Mouse (Mus musculus) skeletal muscle tissue, postnatal 0 days (tissue): ENCODE data around the gene Dot1l. TPM values are rescaled to one million over a fixed set of nuclear protein-coding genes. Genes with fewer than 3 reads are reported as not detected.

ENCODE experiments used
- microRNA counts: library from miRNA; unstranded; fragments of <30 nt; microRNA quantifications from one replicate; lab custom pipeline; 2015
- microRNA-seq, 2 experiments: library from miRNA; unstranded; fragments of <30 nt; microRNA quantifications; one replicate each; pipeline ENCODE4; 2016
- polyA plus RNA-seq: library from polyadenylated mRNA; unstranded; fragments of >200 nt; fragmentation: Nextera tagmentation; extraction: Ambion mirVana; gene quantifications from 2 replicates; pipeline ENCODE4 v1.2.1, GENCODE M21; 2015

Gene Dot1l
- 8.6 and 10.6 TPM in 2 replicates for polyA plus RNA-seq

DNA sequence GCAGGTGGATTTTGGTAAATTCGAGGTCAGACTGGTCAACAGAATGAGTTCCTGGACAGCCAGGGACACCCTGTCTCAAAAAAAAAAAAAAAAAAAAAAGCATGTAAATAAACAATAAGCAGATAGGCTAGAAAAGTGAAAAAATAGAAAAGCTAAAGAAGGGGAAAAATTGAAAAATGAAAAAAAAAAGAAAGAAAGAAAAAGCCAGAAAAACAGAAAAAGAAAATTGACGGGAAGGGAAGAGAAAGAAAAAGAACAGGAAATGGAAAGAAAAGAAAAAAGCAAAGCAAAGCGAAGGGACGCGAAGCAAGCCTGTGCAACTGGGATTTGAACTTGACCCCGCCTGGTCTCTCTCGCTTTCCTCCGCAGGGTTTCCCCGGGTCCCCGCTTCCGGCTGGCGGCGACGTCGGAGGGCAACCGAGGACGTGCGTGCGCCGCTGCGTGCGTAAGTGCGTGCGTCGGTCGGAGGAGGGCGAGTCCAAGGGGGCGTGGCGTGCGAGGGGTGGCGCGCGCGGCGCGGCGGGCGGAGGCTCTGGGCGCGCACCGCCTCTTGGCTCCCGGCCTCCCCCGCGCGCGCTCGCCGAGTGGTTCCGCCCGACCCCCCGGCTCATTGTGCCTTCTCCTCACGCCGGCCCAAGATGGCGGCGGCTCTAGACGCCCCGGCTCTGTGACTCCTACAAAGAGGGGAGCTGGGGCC lies at the start of gene Dot1l:
Dot1l (plus strand) TSS at position 613 of the 697 bp plus-strand sequence.

DNA sequence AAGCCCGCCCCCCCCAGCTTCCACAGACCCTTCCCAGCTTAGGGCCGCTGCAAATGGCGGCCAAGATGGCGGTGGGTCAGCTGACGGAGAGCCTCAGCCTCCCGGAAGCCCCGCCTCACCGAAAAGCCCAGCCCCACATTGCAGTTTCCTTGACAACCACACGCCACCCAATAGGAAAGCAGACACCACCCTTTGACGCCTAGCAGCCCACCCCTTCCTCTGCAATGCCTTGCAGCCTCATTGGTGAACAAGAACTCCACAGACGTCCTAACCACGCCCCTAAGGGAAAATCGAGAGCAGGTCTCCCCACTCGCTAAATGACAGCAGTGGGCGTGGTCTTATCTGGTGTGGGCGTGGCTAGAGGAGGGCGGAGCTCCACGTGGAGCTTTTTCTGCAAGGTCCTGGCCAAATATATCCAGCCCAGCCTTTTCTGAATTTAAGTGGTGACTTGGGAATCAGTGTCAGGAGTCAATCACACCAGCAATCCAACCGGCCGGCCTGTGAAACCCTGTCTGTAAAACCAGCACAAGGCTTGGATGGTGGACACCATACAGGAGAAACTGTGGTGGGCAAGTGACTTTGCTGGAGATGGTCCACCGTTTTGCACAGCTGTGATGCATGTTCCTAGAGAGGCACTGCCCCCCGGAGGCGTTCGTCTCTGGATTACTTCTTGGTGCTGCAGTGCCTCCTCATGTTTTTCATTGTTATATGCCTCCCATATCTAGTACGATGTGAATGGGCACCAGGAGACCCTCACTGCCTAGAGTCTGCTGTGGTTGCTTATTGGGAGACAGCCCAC lies 12.6 kb upstream of the Dot1l start, which contains the start of gene Ap3d1:
Ap3d1 (minus strand) TSS at position 85 of the 799 bp plus-strand sequence.

DNA sequence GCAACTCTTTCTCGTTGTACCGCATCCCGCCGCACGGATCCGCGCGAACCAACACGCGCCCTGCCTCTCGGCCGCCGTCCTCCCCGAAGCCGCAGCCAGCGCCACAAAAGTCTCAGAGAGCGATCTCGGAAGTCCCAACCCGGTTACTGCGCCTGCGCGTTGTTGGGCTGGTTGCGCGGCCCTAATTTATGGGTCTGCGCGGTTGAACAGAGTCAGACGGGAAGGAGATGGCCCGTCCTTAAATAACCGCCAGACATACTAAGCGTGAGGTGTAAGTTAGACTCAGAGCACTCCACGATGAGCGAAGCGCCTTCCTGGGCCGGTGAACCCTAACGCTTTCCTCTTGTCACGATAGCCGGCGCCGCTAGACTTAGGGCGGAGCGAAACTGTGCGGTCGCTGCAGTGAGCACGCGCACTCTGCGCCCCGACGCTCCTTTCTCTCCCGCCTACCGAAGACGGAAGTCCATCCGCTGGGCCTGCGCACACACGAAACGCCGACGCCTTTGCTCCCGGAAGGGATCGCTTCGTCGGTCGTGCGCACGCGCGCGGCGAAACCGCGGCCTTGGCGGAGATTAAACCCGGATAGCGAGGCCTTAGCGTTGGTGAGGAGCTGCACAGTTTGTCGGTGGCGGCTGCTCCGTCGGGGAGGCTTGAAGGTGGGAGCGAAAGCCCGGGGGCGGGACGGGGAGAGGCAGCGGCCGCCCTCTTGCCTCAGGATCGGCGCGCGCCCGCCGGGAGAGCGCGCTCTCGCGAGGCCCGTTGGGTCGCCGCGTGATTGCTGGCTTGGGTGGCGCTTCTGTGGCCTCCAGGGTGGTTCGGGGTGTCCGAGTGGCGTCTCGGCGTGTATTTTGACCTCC lies 43.4 kb downstream of the Dot1l start, which contains the start of the genes Sf3a2 and Plekhj1:
Sf3a2 (plus strand) TSS at position 49 of the 857 bp plus-strand sequence.
Plekhj1 (minus strand) TSS at position 477 of the 857 bp plus-strand sequence.

GRCm38 (mm10) chr10:80804916-80805315 lies 49.9 kb downstream of the Dot1l start, which contains the start of gene Amh:
Gene Amh, plus strand, starts transcription at chr10:80805243.

GRCm38 (mm10) chr10:80813366-80813765 lies 58.4 kb downstream of the Dot1l start, which contains the start of gene Jsrp1:
Gene Jsrp1, minus strand, starts transcription at chr10:80813498.

GRCm38 (mm10) chr10:80826151-80827062 lies 71.4 kb downstream of the Dot1l start, which contains the start of gene Oaz1:
Gene Oaz1, plus strand, starts transcription at chr10:80826656.

DNA sequence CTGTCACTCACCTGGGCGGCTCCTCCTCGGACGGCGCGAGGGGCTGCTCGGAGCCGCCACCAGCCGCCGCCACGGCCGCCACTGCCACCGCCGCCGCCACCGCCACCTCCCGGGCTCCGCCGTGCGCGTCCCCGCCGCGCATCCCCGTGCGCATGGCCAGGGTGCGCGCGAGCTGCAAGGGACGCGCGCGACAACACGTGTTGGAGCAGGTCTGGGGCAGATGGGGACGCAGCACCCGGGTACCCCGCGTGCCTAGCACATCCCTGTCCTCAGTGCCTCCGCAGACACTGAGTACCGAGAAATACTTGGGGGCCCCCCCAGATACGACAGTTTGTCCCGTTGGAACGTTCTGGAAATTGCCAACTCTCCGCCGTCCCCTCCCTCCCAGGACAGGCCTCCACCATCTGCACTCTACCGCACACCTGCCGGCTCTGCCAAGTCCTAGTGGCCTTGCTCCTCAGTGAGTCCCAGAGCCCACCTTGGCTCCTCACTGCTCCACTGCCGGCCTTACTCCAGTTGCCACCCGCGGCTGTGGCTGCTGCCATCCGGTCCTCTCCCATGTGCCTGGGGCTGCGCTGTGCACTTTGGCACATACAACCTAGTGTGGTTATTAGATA lies 89.0 kb downstream of the Dot1l start, which contains the start of gene Lingo3:
Lingo3 (minus strand) TSS at position 109 of the 617 bp plus-strand sequence.

MicroRNAs encoded within 50 kb of the gene (microRNA counts, 519-probe panel; counts per million panel counts)
- microRNA mmu-miR-1982 (lab: Ali Mortazavi, UCI), result 296 counts per million, percentile 58 among the panel's probes with 10 or more counts

Small RNA genes within 50 kb of the gene (microRNA-seq; reads per million reads assigned to microRNA genes)
- 3.0 to 5.4 reads per million in 2 experiments for gene Mir1982

Other genes starting within 250 kb of the Dot1l start
- gene Atp8b3, start 216.1 kb upstream of the Dot1l start, polyA plus RNA-seq, result 0.05 TPM in 1 of 2 replicates, not detected in the other
- gene Rexo1, start 193.6 kb upstream of the Dot1l start, polyA plus RNA-seq, result 7.3 TPM in 2 replicates
- gene Klf16, start 177.9 kb upstream of the Dot1l start, polyA plus RNA-seq, result 2.6 and 3.2 TPM in 2 replicates
- 76.8 and 93.8 TPM in 2 replicates for gene Abhd17a, start 164.9 kb upstream of the Dot1l start, polyA plus RNA-seq
- 30.5 and 36.5 TPM in 2 replicates for gene Scamp4, start 152.3 kb upstream of the Dot1l start, polyA plus RNA-seq
- gene Adat3, start 152.3 kb upstream of the Dot1l start, polyA plus RNA-seq, result 2.5 and 3.5 TPM in 2 replicates
- 0.87 and 1.2 TPM in 2 replicates for gene Gm49322, start 149.2 kb upstream of the Dot1l start, polyA plus RNA-seq
- gene Csnk1g2, start 132.4 kb upstream of the Dot1l start, polyA plus RNA-seq, result 93.0 and 102 TPM in 2 replicates
- 31.9 and 36.3 TPM in 2 replicates for gene Btbd2, start 98.1 kb upstream of the Dot1l start, polyA plus RNA-seq
- 132 and 139 TPM in 2 replicates for gene Mknk2, start 77.1 kb upstream of the Dot1l start, polyA plus RNA-seq
- gene Mob3a, start 53.2 kb upstream of the Dot1l start, polyA plus RNA-seq, result 19.4 and 20.4 TPM in 2 replicates
- 7.5 and 10.2 TPM in 2 replicates for gene Izumo4, start 53.0 kb upstream of the Dot1l start, polyA plus RNA-seq
- 31.6 and 35.9 TPM in 2 replicates for gene Ap3d1, start 12.9 kb upstream of the Dot1l start, polyA plus RNA-seq
- gene Sf3a2, start 43.0 kb downstream of the Dot1l start, polyA plus RNA-seq, result 28.5 and 34.2 TPM in 2 replicates
- gene Plekhj1, start 43.4 kb downstream of the Dot1l start, polyA plus RNA-seq, result 44.2 and 55.6 TPM in 2 replicates
- gene Amh, start 50.0 kb downstream of the Dot1l start, polyA plus RNA-seq, result not detected in 2 replicates
- gene Jsrp1, start 58.3 kb downstream of the Dot1l start, polyA plus RNA-seq, result 278 and 284 TPM in 2 replicates
- 1,304 and 1,343 TPM in 2 replicates for gene Oaz1, start 71.5 kb downstream of the Dot1l start, polyA plus RNA-seq
- 8.9 and 10.0 TPM in 2 replicates for gene Lingo3, start 88.8 kb downstream of the Dot1l start, polyA plus RNA-seq
- 171 and 175 TPM in 2 replicates for gene Lsm7, start 100.0 kb downstream of the Dot1l start, polyA plus RNA-seq
- 20.0 and 20.7 TPM in 2 replicates for gene Sppl2b, start 100.1 kb downstream of the Dot1l start, polyA plus RNA-seq
- gene Tmprss9, start 116.6 kb downstream of the Dot1l start, polyA plus RNA-seq, result not detected in 2 replicates
- gene Timm13, start 145.8 kb downstream of the Dot1l start, polyA plus RNA-seq, result 239 and 241 TPM in 2 replicates
- 23.4 and 25.6 TPM in 2 replicates for gene Lmnb2, start 163.0 kb downstream of the Dot1l start, polyA plus RNA-seq
- gene Gadd45b, start 174.9 kb downstream of the Dot1l start, polyA plus RNA-seq, result 24.5 and 29.0 TPM in 2 replicates